Mouse (Mus musculus) olfactory bulb, adult 2 months (tissue): ENCODE measurements around the gene Upk1a. TPM values are rescaled to one million over a fixed set of nuclear protein-coding genes. Genes with fewer than 3 reads are reported as not detected.

ENCODE experiments used
- H3K27ac ChIP-seq: fragments of 200-500 bp; 2 replicates; pipeline ENCODE4 v1.5.1; 2012; ENCODE audit warnings: low read depth, low read length; ENCODE audit not compliant: insufficient read depth
- H3K4me1 ChIP-seq: fragments of 200-500 bp; 2 replicates; pipeline ENCODE4 v1.6.1; 2012; ENCODE audit warnings: low read length; ENCODE audit not compliant: control insufficient read depth, insufficient read depth
- H3K4me3 ChIP-seq: fragments of 200-500 bp; 2 replicates; pipeline ENCODE4 v1.5.1; 2012; ENCODE audit warnings: mild to moderate bottlenecking, low read depth, low read length, moderate library complexity; ENCODE audit not compliant: insufficient read depth
- CTCF ChIP-seq: fragments of 200-500 bp; IDR thresholded peaks from 2 replicates; pipeline ENCODE4 v1.5.1; 2012; ENCODE audit warnings: low read depth, mild to moderate bottlenecking, low read length, moderate library complexity; ENCODE audit not compliant: insufficient read depth
- POLR2A ChIP-seq: fragments of 200-500 bp; IDR thresholded peaks from 2 replicates; pipeline ENCODE4 v1.6.1; 2012; ENCODE audit warnings: mild to moderate bottlenecking, low read depth, low read length, moderate library complexity; ENCODE audit not compliant: insufficient read depth
- WGBS: fragments of 180-500 bp; shearing (Covaris S2); methylation state at CpG from one replicate; pipeline ENCODE4 v1.1.7; 2018; 5-methylcytosine and 5-hydroxymethylcytosine counted together
- polyA plus RNA-seq: library from polyadenylated mRNA; stranded (reverse); fragments of >200 nt; gene quantifications from 2 replicates; pipeline ENCODE4 v1.2.4, GENCODE M21; 2012; ENCODE audit warnings: low replicate concordance; ENCODE audit not compliant: missing spikeins, insufficient read depth, insufficient read length

The Upk1a gene
- polyA plus RNA-seq, 1 experiment, result not detected

GRCm38 (mm10) chr7:30626647-30627046 lies 14.0 kb upstream of the Upk1a start:
- Histone ChIP-seq H3K4me3 (no peak overlapping the region), H3K4me1 (peaks cover 9% of the 10 kb centered on the region; the same call in 1 of the 2 replicates), H3K27ac (no peak overlapping the region)
- no peak for TF ChIP-seq POLR2A
- TF ChIP-seq CTCF, result no peak
- 85% methylated on average over 5 of the region's 5 CpGs for WGBS

- Histone ChIP-seq H3K27ac (peak within 1 kb of the TSS; percentile 35), H3K4me1 (peaks cover 9% of the 10 kb centered on the region; the same call in 1 of the 2 replicates), H3K4me3 (peak within 1 kb of the TSS; percentile 83)
- no peak for TF ChIP-seq CTCF
- TF ChIP-seq POLR2A, result 0 out of 2 replicates have a peak, but pooled peaks have one; percentile 43
- WGBS, result under 1% methylated on average over 44 of the region's 44 CpGs
Measured at GRCm38 (mm10) chr7:30625530-30626384, 13.1 kb upstream of the Upk1a start, which contains the start of gene Cox6b1. TSS of gene Cox6b1 (minus strand) at chr7:30626151.

GRCm38 (mm10) chr7:30619202-30619601 lies 6.6 kb upstream of the Upk1a start:
- H3K4me1 ChIP-seq, result peaks cover 9% of the 10 kb centered on the region; the same call in 1 of the 2 replicates
- TF ChIP-seq POLR2A (no peak), CTCF (no peak)
- H3K4me3 ChIP-seq, result no peak overlapping the region
- no peak overlapping the region for H3K27ac ChIP-seq
- WGBS, result 83% methylated on average over 3 of the region's 3 CpGs

- TF ChIP-seq CTCF (no peak), POLR2A (no peak)
- Histone ChIP-seq H3K4me1 (peaks cover 9% of the 10 kb centered on the region; the same call in 1 of the 2 replicates), H3K4me3 (no peak overlapping the region), H3K27ac (no peak overlapping the region)
- WGBS, result 90% methylated on average over 9 of the region's 9 CpGs
Measured at GRCm38 (mm10) chr7:30618658-30619057, 6.0 kb upstream of the Upk1a start.

- Histone ChIP-seq H3K4me1 (no peaks in the 10 kb centered on the region), H3K4me3 (no peak overlapping the region), H3K27ac (no peak overlapping the region)
- no peak for TF ChIP-seq CTCF
- no peak for TF ChIP-seq POLR2A
- 54% methylated on average over 5 of the region's 5 CpGs for WGBS
Measured at GRCm38 (mm10) chr7:30615049-30615760, 2.6 kb upstream of the Upk1a start.

- 76% methylated on average over 2 of the region's 2 CpGs for WGBS
Measured at GRCm38 (mm10) chr7:30614454-30614853, 1.8 kb upstream of the Upk1a start.

GRCm38 (mm10) chr7:30613529-30614112 lies 974 bp upstream of the Upk1a start:
- TF ChIP-seq CTCF (peak; percentile 65; the same call in 1 of the 2 replicates), POLR2A (no peak)
- H3K4me1 ChIP-seq, result no peaks in the 10 kb centered on the region
- no peak overlapping the region for H3K27ac ChIP-seq
- WGBS, result 17% methylated on average over 14 of the region's 14 CpGs
- H3K4me3 ChIP-seq, result no peak overlapping the region

More at GRCm38 (mm10) chr7:30614454-30614853, 1.8 kb upstream of the Upk1a start:
- H3K4me3 ChIP-seq, result no peak overlapping the region
- TF ChIP-seq CTCF (no peak), POLR2A (no peak)
- H3K4me1 ChIP-seq, result no peaks in the 10 kb centered on the region
- H3K27ac ChIP-seq, result no peak overlapping the region

- 70% methylated on average over 7 of the region's 7 CpGs for WGBS
- TF ChIP-seq POLR2A (no peak), CTCF (no peak)
- no peaks in the 10 kb centered on the region for H3K4me1 ChIP-seq
- H3K4me3 ChIP-seq, result no peak overlapping the region
- no peak overlapping the region for H3K27ac ChIP-seq
Measured at GRCm38 (mm10) chr7:30610043-30610442, 2.6 kb downstream of the Upk1a start.
